Mouse (Mus musculus): Measurements from ENCODE around the gene Fam129a. TPM values are rescaled to one million over a fixed set of nuclear protein-coding genes. Genes with fewer than 3 reads are reported as not detected.

Fam129a gene
- polyA plus RNA-seq, 1 experiment = 0.02 TPM

- TF ChIP-seq GATA1 (IDR thresholded peaks at IDR 0.05; ENCODE audit: low read length) = no peak
These were observed 60.8 kb downstream of the Fam129a start for GRCm38 (mm10) chr1:151631703-151632294.

- TF ChIP-seq GATA1 (IDR thresholded peaks at IDR 0.05; ENCODE audit: low read length) = no peak
These were observed 61.8 kb downstream of the Fam129a start for GRCm38 (mm10) chr1:151632567-151633356.

- no peak for TF ChIP-seq GATA1 (IDR thresholded peaks at IDR 0.05; ENCODE audit: low read length)
These were observed 65.7 kb downstream of the Fam129a start for GRCm38 (mm10) chr1:151636637-151637036.

- TF ChIP-seq GATA1 (IDR thresholded peaks at IDR 0.05; ENCODE audit: low read length) = no peak
These were observed 66.5 kb downstream of the Fam129a start for GRCm38 (mm10) chr1:151637351-151637922.

- TF ChIP-seq GATA1 (IDR thresholded peaks at IDR 0.05; ENCODE audit: low read length) = no peak
These were observed 67.4 kb downstream of the Fam129a start for GRCm38 (mm10) chr1:151638357-151638756.

- no peak for TF ChIP-seq GATA1 (IDR thresholded peaks at IDR 0.05; ENCODE audit: low read length)
These were observed 67.8 kb downstream of the Fam129a start for GRCm38 (mm10) chr1:151638770-151639169.

- TF ChIP-seq GATA1 (IDR thresholded peaks at IDR 0.05; ENCODE audit: low read length) = no peak
These were observed 75.4 kb downstream of the Fam129a start for GRCm38 (mm10) chr1:151646380-151646779.

GRCm38 (mm10) chr1:151648099-151648498 lies 77.1 kb downstream of the Fam129a start:
- no peak for TF ChIP-seq GATA1 (IDR thresholded peaks at IDR 0.05; ENCODE audit: low read length)

GRCm38 (mm10) chr1:151657042-151657605 lies 86.1 kb downstream of the Fam129a start:
- no peak for TF ChIP-seq GATA1 (IDR thresholded peaks at IDR 0.05; ENCODE audit: low read length)

GRCm38 (mm10) chr1:151658291-151658830 lies 87.4 kb downstream of the Fam129a start:
- TF ChIP-seq GATA1 (IDR thresholded peaks at IDR 0.05; ENCODE audit: low read length) = no peak

GRCm38 (mm10) chr1:151659636-151660035 lies 88.7 kb downstream of the Fam129a start:
- no peak for TF ChIP-seq GATA1 (IDR thresholded peaks at IDR 0.05; ENCODE audit: low read length)

GRCm38 (mm10) chr1:151660251-151660650 lies 89.3 kb downstream of the Fam129a start:
- TF ChIP-seq GATA1 (IDR thresholded peaks at IDR 0.05; ENCODE audit: low read length) = no peak

- no peak for TF ChIP-seq GATA1 (IDR thresholded peaks at IDR 0.05; ENCODE audit: low read length)
These were observed 89.9 kb downstream of the Fam129a start for GRCm38 (mm10) chr1:151660883-151661282.

- TF ChIP-seq GATA1 (IDR thresholded peaks at IDR 0.05; ENCODE audit: low read length) = no peak
These were observed 90.9 kb downstream of the Fam129a start for GRCm38 (mm10) chr1:151661684-151662439.

GRCm38 (mm10) chr1:151662958-151663357 lies 92.0 kb downstream of the Fam129a start:
- no peak for TF ChIP-seq GATA1 (IDR thresholded peaks at IDR 0.05; ENCODE audit: low read length)
